Mouse (Mus musculus) inflammation-experienced regulatory T-cells, adult 6 months (primary cell): ENCODE data around the gene Drd5. TPM values are rescaled to one million over a fixed set of nuclear protein-coding genes. Genes with fewer than 3 reads are reported as not detected.

Experiments used
- ATAC-seq: one replicate; pipeline ENCODE4 v1.8.0; 2017
- polyA plus RNA-seq, 3 experiments: library from polyadenylated mRNA; unstranded; fragments of 100-300 nt; shearing (Covaris generic); gene quantifications; one replicate each; pipeline ENCODE4 v1.2.1; 2017

Drd5 gene
- polyA plus RNA-seq, 3 experiments from 2014 or later, result 0.13 TPM; not detected in 2

DNA sequence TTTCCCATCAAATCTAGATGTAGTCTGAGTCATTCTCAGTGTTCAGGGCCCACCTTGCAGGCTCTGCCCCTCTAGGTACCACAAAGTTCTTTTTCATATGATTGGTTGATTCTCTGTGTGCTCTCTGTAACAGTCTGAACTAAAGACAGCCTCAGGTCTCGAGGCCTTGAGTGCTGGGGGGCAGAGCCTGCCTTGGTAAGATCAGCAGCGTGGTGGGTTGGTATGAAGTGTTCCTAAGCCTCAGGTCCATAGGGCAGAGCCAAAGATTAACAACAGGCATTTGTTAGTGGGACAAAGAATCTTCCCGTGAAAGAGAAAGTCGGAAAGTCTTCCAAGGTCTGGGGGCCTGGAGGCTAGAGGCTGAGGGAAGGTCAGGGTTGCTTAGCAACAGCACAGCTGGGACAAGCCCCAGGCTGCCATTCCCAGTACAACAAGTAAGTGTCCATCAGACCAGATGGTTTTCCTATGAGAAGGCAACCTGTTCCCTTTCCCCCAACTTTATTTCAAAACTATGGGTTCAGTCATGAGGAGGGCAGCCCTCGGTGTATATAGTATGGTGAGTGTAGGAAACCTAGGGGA, 31.3 kb downstream of the Drd5 start:
- ATAC-seq, result no peak

DNA sequence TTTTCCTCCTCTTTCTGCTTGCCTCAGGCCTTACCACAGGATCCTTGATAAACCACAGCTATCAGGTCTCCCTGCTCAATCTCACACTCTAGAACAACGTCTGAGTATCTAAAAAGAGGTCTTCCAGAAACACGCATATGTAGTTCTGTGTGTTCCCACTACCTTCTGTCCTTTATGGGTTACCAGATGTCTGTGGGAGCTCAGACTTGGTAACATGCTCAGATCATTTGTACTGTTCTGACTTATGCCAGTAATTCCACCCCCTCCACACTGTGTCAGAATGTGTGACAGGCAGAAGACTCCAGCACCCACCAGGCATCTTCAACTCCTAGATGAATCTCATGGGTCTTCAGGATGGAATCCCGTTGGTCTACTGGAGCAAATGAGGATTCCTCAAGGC, 37.8 kb downstream of the Drd5 start:
- ATAC-seq, result no peak

DNA sequence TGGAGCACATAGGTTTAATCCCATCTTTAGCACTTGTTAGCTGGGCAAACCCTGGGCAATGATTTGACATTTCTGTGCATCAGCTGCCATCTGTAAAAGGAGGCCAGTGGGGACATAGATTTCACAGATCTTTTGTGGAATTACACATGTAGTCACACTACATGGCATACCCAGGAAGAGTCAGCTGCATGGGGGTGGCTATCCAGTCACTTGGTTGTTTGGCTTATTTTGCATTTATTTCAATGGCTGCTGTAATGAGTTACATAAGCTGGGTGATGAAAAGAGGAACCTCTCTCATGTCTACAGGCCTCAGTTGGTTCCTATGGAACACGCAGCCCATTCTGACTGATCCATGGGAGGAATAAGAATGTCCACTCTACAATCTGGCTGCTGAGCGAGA, 40.5 kb downstream of the Drd5 start:
- no peak for ATAC-seq

DNA sequence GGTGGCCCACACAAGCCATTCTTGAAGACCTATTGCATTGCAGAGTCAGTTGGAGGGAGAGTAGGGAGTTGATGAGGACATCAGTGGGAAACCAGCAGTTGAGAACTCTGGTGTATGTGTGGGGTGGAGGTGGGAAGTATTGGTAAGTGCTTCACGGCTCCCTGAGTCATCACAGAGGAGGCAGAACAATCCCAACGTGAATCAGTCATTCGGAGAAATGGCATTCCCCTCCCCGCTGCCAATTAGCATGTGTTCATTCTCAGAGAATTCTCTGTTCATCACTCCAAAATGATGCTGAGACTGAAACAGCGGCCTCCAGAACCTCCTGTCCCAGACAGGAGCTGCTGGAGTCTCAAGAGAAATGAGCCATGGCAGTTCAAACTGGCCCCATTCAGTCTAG, 45.2 kb downstream of the Drd5 start:
- no peak for ATAC-seq

DNA sequence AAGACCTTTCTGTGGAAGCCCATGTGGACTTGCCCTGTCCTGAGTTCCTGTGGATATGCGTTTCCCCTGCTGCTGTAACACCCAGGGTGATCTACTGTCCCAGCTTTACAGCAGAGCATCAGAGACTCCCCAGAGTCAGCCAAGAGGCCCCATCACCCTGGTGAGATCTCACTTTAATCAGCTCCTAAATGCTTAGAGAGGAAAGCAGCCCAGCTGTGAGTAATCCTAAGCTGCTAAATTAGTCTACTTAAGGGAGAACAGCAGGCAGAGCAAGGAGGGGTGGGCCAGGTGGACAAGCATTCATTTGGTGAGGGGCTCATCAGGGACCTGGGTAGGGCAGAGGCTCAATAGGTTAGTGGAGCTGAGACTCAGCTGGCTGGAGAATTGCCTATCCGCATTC, 46.4 kb downstream of the Drd5 start:
- no peak for ATAC-seq

DNA sequence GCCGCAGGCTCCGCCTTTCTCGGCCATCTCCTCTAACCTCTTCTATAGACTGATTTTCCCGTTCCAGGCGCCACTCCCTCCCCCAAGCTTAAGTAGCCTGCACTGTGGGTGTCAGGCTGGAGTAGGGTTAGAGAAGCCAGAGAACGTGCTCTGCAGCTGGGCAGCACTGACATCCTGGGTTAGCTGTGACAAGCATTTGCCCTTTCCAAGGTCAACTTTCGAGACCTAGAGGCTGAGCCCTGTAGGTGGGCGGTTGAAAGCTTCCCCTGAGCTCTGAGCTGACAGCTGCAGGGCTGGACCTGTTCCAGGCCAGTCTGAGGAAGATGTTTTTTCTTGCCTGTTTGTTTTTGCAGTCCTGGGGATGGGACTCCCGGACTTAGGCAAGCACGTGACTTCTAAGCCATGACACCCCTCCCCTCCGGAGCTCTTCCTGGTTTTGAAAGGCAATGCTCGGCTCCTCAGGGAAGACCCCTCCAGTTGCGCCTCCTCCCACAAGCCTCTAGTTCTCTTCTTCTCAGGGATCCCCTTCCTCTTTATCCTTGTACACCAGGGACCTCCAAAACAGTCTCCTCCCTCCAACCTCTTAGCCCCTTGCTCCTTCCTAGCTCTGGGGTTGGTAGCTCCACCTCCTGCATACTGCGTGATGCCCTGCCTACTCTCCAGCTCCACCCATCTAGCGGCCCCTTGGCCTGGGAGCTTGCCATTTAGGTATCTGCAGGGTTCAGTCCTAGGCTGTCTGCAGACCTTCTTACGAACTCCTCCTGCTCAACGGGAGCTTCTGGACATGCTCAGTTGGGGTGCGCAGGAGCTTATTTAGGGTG, 47.7 kb downstream of the Drd5 start:
- ATAC-seq, result no peak

DNA sequence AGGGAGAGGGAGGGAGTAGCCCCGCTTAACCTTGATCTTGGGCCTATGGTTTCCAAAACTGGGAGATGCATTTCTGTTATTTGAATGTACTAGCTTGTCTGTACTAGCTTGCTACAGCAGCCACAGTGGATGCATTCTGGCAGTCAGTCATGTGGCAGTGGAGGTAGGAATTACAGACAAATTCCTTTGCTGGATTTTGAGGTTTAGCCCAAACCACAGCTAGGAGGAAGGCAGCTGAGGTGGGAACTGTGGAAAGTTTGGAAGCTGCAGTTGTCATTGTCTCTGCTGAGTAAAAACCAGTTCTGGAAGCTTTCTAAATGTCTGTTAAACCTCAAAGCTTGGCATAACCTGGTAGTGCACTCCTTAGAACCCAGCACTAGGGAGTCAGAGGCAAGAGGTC, 52.1 kb downstream of the Drd5 start:
- ATAC-seq, result no peak

Other genes with a start within 250 kb of the Drd5 start
- under 1 TPM; 0.34 to 0.98 (median 0.55) TPM for gene Nsg1, start 159.5 kb upstream of the Drd5 start, polyA plus RNA-seq
- 10 to 100 TPM; 10.7 to 17.4 (median 15.3) TPM for gene Zbtb49, start 98.9 kb upstream of the Drd5 start, polyA plus RNA-seq
- gene Lyar, start 98.9 kb upstream of the Drd5 start, polyA plus RNA-seq, result 10 to 100 TPM; 49.7 to 59.4 (median 50.8) TPM
- gene Tmem128, start 59.2 kb upstream of the Drd5 start, polyA plus RNA-seq, result 100 to 1,000 TPM; 101 to 125 (median 113) TPM
- not detected for gene Otop1, start 43.4 kb upstream of the Drd5 start, polyA plus RNA-seq
- 10 to 100 TPM in 1 of 3 experiments, 1 to 10 TPM in 2; 7.6 to 10.5 (median 8.7) TPM for gene Slc2a9, start 183.8 kb downstream of the Drd5 start, polyA plus RNA-seq
- gene Wdr1, start 243.9 kb downstream of the Drd5 start, polyA plus RNA-seq, result 100 to 1,000 TPM; 339 to 508 (median 369) TPM